Mouse (Mus musculus): ENCODE data around the gene Mettl3.
A peak's percentile ranks its signal among the peaks of the same experiment; 100 is the strongest.

Gene Mettl3

DNA sequence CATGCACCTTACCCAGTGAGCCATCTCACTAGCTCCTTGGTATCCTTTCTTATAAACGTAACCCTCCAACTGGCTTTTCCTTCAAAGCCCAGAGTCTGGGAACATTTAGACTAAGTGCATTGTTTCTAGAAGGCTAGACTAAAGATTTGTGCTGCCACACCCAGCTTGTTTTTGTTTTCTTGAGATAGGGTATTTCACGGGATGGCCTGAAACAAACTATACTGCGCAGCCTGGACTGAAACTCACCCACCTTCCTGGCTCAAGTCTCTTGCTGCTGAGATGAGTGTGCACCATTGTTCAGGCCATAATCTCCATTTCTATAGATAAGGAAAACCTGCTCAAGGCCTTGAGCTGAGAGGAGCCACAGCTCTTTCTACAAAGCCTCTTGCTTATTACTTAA, 20.7 kb downstream of the Mettl3 start:
- DNase-seq (ENCODE audit: low spot score in 2 of 2) = no peak

- DNase-seq (ENCODE audit: low spot score in 2 of 2) = no peak
Measured at GRCm38 (mm10) chr14:52283629-52284028, 21.3 kb downstream of the Mettl3 start.

DNA sequence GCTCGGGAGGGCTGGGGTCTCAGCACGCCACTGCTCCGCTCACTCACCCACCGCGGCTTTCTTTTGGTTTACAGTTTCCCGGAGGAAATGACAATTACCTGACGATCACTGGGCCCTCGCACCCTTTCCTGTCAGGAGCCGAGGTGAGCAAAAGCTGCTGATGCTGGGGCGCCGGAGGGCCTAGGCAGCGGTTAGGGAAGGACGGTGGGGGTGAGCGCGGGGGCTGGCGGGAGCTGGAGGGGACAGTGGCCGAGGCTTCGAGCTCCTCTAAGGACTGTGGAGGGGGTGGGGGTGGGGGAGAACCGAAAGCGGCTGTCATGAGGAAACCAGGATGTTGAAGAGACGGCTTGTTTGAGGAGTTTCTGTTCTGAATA, 25.2 kb downstream of the Mettl3 start:
- DNase-seq (ENCODE audit: low spot score in 2 of 2) = no peak

- peak; percentile 97 to 99 for DNase-seq (ENCODE audit: low spot score in 2 of 2)
Measured at GRCm38 (mm10) chr14:52278932-52279746, 25.8 kb downstream of the Mettl3 start, which contains the start of the genes Tox4 and Rab2b. Gene Tox4 (plus strand): TSS chr14:52279146. Gene Rab2b (minus strand): TSS chr14:52279545.

GRCm38 (mm10) chr14:52277210-52277609, 27.7 kb downstream of the Mettl3 start:
- DNase-seq (ENCODE audit: low spot score in 2 of 2) = no peak

- no peak for DNase-seq (ENCODE audit: low spot score in 2 of 2)
Measured at GRCm38 (mm10) chr14:52272781-52273180, 32.1 kb downstream of the Mettl3 start.

DNA sequence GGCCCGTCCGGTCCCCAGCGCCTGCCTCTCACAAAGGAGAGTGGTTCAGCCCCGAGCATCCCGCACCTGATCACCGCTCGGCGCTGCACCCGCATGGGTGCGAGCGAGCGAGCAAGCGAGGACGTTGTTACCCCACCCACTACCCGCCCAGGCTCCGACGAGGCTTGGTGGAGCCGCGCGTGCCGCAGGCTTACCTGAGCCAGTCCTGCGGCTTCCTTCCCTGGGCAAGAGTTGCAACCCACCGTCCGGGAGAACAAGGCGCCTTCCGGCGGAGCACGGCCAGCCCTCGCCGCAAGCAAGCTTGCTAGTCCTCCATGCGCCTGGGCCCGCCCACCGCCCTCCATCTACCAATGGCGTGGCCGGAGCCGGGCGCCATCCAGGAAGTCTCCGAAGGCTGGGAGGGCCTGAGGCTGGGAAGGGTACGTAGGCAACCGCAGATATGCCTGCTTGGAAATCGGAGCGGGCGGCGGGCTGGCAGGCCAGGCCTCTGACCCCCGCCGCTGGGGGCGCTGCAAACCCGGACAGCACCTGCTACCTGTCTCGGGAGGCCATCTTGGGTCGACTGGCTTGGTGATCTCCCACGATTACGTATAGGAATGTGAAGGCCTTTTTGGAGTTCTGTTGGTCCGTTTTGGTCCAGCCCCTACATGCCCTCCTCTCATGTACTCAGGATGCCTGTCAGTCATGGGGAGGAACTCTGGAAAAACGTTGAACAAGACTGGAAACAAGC, 47.3 kb downstream of the Mettl3 start, which contains the start of gene Chd8:
Gene Chd8, minus strand, starts transcription at position 297 of the 730 bp plus-strand sequence.
- peak; percentile 96 to 97 for DNase-seq (ENCODE audit: low spot score in 2 of 2)

GRCm38 (mm10) chr14:52256311-52257175, 48.4 kb downstream of the Mettl3 start:
- DNase-seq (ENCODE audit: low spot score in 2 of 2) = no peak

- no peak for DNase-seq (ENCODE audit: low spot score in 2 of 2)
Measured at GRCm38 (mm10) chr14:52246129-52246528, 58.8 kb downstream of the Mettl3 start.

All from cerebellum, postnatal 4 days (tissue).